Mouse (Mus musculus) thymus, adult 2 months (tissue): ENCODE measurements around the gene Ier2.

Source experiments
- CTCF ChIP-seq: fragments of 200-500 bp; IDR thresholded peaks from 2 replicates; pipeline ENCODE4 v1.5.1; 2012; ENCODE audit warnings: mild to moderate bottlenecking, control low read depth, low read length, moderate library complexity, borderline replicate concordance; ENCODE audit not compliant: control insufficient read depth, poor library complexity, insufficient read depth; ENCODE audit errors: extremely low read depth
- POLR2A ChIP-seq: fragments of 200-500 bp; IDR thresholded peaks from 2 replicates; pipeline ENCODE4 v1.6.1; 2012; ENCODE audit warnings: mild to moderate bottlenecking, low read length, control low read depth, moderate library complexity; ENCODE audit not compliant: control insufficient read depth, poor library complexity, insufficient read depth; ENCODE audit errors: extremely low read depth

DNA sequence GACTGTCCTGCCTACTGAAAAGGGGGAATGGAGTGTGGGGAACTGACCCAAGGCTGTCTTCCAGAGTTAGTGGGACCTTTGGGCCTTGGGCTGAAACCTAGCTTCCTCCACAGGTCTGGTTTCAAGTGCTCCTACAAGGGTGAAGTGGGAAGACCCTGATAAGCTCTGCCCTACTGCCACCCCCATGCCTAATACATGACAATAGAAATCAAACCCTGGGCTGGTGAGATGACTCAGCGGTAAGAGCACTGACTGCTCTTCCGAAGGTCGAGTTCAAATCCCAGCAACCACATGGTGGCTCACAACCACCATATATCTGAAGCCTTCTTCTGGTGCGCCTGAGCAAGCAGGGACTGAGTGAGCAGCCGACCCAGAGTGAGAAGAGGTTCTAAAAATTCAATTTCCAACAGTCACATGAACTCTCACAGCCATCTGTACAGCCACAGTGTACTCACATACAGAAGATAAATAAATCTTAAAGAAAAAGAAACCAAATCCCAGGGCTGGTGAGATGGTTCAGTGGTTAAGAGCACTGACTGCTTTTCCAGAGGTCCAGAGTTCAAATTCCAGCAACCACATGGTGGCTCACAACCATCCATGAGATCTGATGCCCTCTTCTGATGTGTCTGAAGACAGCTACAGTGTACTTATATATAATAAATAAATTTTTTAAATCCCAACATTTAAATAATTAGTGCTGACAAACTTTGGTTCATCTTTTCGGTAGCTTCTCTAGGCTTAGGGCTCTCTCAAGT lies 6.3 kb upstream of the Ier2 start:
- TF ChIP-seq POLR2A, result no peak
- TF ChIP-seq CTCF, result no peak
